Mouse (Mus musculus) MEL (cell line): ENCODE measurements around the gene Chchd2. TPM values are rescaled to one million over a fixed set of nuclear protein-coding genes. Genes with fewer than 3 reads are reported as not detected.

Experiments
- DNase-seq: peaks from one replicate; pipeline ENCODE4 v3.0.0; 2011; ENCODE audit warnings: low read depth, low spot score
- H3K27ac ChIP-seq: 2 replicates; pipeline ENCODE4 v1.5.1; 2012; ENCODE audit warnings: low read depth, mild to moderate bottlenecking, control low read depth, low read length, moderate library complexity; ENCODE audit not compliant: control insufficient read depth
- H3K27me3 ChIP-seq, 2 experiments: fragments of 150-350 bp in 1 of 2; sonication (generic) in 1 of 2; 2 replicates each; pipeline ENCODE4 v1.6.1; 2012; ENCODE audit warnings: low read length in 2 of 2, mild to moderate bottlenecking in 2 of 2, improper control_type of control experiment in 1 of 2, moderate library complexity in 1 of 2; ENCODE audit not compliant: insufficient read depth in 2 of 2, control insufficient read depth in 1 of 2
- H3K36me3 ChIP-seq, 2 experiments: 2 replicates each; pipeline ENCODE4 v1.6.1; 2012 to 2014; ENCODE audit warnings: low read length in 2 of 2, improper control_type of control experiment in 1 of 2, inconsistent platforms in 1 of 2, mild to moderate bottlenecking in 1 of 2; ENCODE audit not compliant: insufficient read depth in 2 of 2, control insufficient read depth in 1 of 2
- H3K4me1 ChIP-seq, 2 experiments: fragments of 150-350 bp in 1 of 2; sonication (generic) in 1 of 2; 2 replicates each; pipeline ENCODE4 v1.6.1; 2012; ENCODE audit warnings: low read length in 2 of 2, improper control_type of control experiment in 1 of 2, mild to moderate bottlenecking in 1 of 2; ENCODE audit not compliant: insufficient read depth in 2 of 2, control insufficient read depth in 1 of 2
- H3K4me3 ChIP-seq, 2 experiments: fragments of 150-350 bp in 1 of 2; sonication (generic) in 1 of 2; 2 replicates each; pipeline ENCODE4 v1.5.1; 2012; ENCODE audit warnings: low read depth in 2 of 2, low read length in 2 of 2, mild to moderate bottlenecking in 2 of 2, moderate library complexity in 2 of 2, control low read depth in 1 of 2, improper control_type of control experiment in 1 of 2; ENCODE audit not compliant: control insufficient read depth in 1 of 2, insufficient read depth in 1 of 2
- H3K79me2 ChIP-seq: 2 replicates; pipeline ENCODE4 v1.6.1; 2012; ENCODE audit warnings: mild to moderate bottlenecking, low read length, moderate library complexity; ENCODE audit not compliant: control insufficient read depth, poor library complexity, insufficient read depth
- H3K9ac ChIP-seq: 2 replicates; pipeline ENCODE4 v1.6.1; 2012; ENCODE audit warnings: low read depth, mild to moderate bottlenecking, control low read depth, low read length, moderate library complexity; ENCODE audit not compliant: control insufficient read depth, poor library complexity, severe bottlenecking
- H3K9me3 ChIP-seq: fragments of 150-350 bp; sonication (generic); replicated peaks from 2 replicates; pipeline ENCODE4 v1.6.1; 2012; ENCODE audit warnings: mild to moderate bottlenecking, low read length, improper control_type of control experiment, moderate library complexity; ENCODE audit not compliant: insufficient read depth
- BHLHE40 ChIP-seq: IDR thresholded peaks from 2 replicates; pipeline ENCODE4 v1.6.1; 2012; ENCODE audit warnings: low read depth, mild to moderate bottlenecking, inconsistent platforms, low read length, improper control_type of control experiment, borderline replicate concordance
- CHD1 ChIP-seq: IDR thresholded peaks from 2 replicates; pipeline ENCODE4 v1.6.1; 2012; ENCODE audit warnings: low read depth, mild to moderate bottlenecking, inconsistent platforms, low read length, improper control_type of control experiment
- CHD2 ChIP-seq: IDR thresholded peaks from 2 replicates; pipeline ENCODE4 v1.6.1; 2011; ENCODE audit warnings: low read length, improper control_type of control experiment
- CTCF ChIP-seq, 3 experiments: IDR thresholded peaks in 2 of 3; conservative IDR thresholded peaks in 1 of 3; 2 replicates each; pipeline ENCODE4 v1.5.1; 2011 to 2012; ENCODE audit warnings: low read length in 3 of 3, low read depth in 2 of 3, mild to moderate bottlenecking in 2 of 3, improper control_type of control experiment in 1 of 3, inconsistent platforms in 1 of 3, mixed read lengths in 1 of 3, moderate library complexity in 1 of 3; ENCODE audit not compliant: control insufficient read depth in 1 of 3, insufficient read depth in 1 of 3, poor library complexity in 1 of 3, severe bottlenecking in 1 of 3
- E2F4 ChIP-seq: IDR thresholded peaks from 2 replicates; pipeline ENCODE4 v1.6.1; 2011; ENCODE audit warnings: low read depth, low read length, improper control_type of control experiment, borderline replicate concordance
- ELF1 ChIP-seq: IDR thresholded peaks from 2 replicates; pipeline ENCODE4 v1.6.1; 2014; ENCODE audit warnings: low read depth, mild to moderate bottlenecking, inconsistent platforms, low read length, improper control_type of control experiment, moderate library complexity
- EP300 ChIP-seq, 2 experiments: IDR thresholded peaks; 2 replicates each; pipeline ENCODE4 v1.6.1; 2011; ENCODE audit warnings: improper control_type of control experiment in 2 of 2, low read length in 2 of 2, low read depth in 1 of 2, mild to moderate bottlenecking in 1 of 2
- ETS1 ChIP-seq: IDR thresholded peaks from 2 replicates; pipeline ENCODE4 v1.6.1; 2012; ENCODE audit warnings: low read depth, mild to moderate bottlenecking, inconsistent platforms, low read length, improper control_type of control experiment, moderate library complexity
- GABPA ChIP-seq: IDR thresholded peaks from 2 replicates; pipeline ENCODE4 v1.6.1; 2012; ENCODE audit warnings: low read depth, mild to moderate bottlenecking, inconsistent platforms, low read length, improper control_type of control experiment, moderate library complexity
- GATA1 ChIP-seq: IDR thresholded peaks from 2 replicates; pipeline ENCODE4 v1.6.1; 2011; ENCODE audit warnings: low read depth, low read length, improper control_type of control experiment
- HCFC1 ChIP-seq: IDR thresholded peaks from 2 replicates; pipeline ENCODE4 v1.6.1; 2012; ENCODE audit warnings: low read depth, mild to moderate bottlenecking, inconsistent platforms, low read length, improper control_type of control experiment, moderate library complexity
- JUND ChIP-seq: IDR thresholded peaks from 2 replicates; pipeline ENCODE4 v1.6.1; 2011; ENCODE audit warnings: low read depth, mild to moderate bottlenecking, improper control_type of control experiment, low read length
- KAT2A ChIP-seq: conservative IDR thresholded peaks from 2 replicates; pipeline ENCODE4 v1.6.1; 2012; ENCODE audit warnings: low read depth, low read length, improper control_type of control experiment, inconsistent platforms
- MAX ChIP-seq: IDR thresholded peaks from 2 replicates; pipeline ENCODE4 v1.6.1; 2011; ENCODE audit warnings: low read length, improper control_type of control experiment
- MAZ ChIP-seq: IDR thresholded peaks from 2 replicates; pipeline ENCODE4 v1.6.1; 2012; ENCODE audit warnings: low read depth, mild to moderate bottlenecking, inconsistent platforms, low read length, improper control_type of control experiment
- MEF2A ChIP-seq: IDR thresholded peaks from 2 replicates; pipeline ENCODE4 v1.6.1; 2014; ENCODE audit warnings: low read depth, mild to moderate bottlenecking, inconsistent platforms, low read length, improper control_type of control experiment; ENCODE audit not compliant: poor library complexity, insufficient replicate concordance, severe bottlenecking; ENCODE audit errors: extremely low read depth
- MXI1 ChIP-seq: IDR thresholded peaks from 2 replicates; pipeline ENCODE4 v1.6.1; 2011; ENCODE audit warnings: mild to moderate bottlenecking, low read depth, low read length, improper control_type of control experiment
- MYC ChIP-seq: IDR thresholded peaks from 2 replicates; pipeline ENCODE4 v1.6.1; 2011; ENCODE audit warnings: low read depth, mild to moderate bottlenecking, low read length, improper control_type of control experiment, moderate library complexity
- NELFE ChIP-seq: IDR thresholded peaks from 2 replicates; pipeline ENCODE4 v1.6.1; 2011; ENCODE audit warnings: low read depth, low read length, improper control_type of control experiment
- NRF1 ChIP-seq: IDR thresholded peaks from 2 replicates; pipeline ENCODE4 v1.6.1; 2014; ENCODE audit warnings: low read depth, mild to moderate bottlenecking, inconsistent platforms, low read length, improper control_type of control experiment, moderate library complexity; ENCODE audit not compliant: poor library complexity, insufficient read depth, severe bottlenecking
- POLR2A ChIP-seq, 2 experiments: IDR thresholded peaks; 2 replicates each; pipeline ENCODE4 v1.6.1; 2011 to 2012; ENCODE audit warnings: low read length in 2 of 2, mild to moderate bottlenecking in 2 of 2, control low read depth in 1 of 2, improper control_type of control experiment in 1 of 2, low read depth in 1 of 2, moderate library complexity in 1 of 2; ENCODE audit not compliant: control insufficient read depth in 1 of 2, insufficient read depth in 1 of 2, poor library complexity in 1 of 2
- POLR2AphosphoS2 ChIP-seq: IDR thresholded peaks from 2 replicates; pipeline ENCODE4 v1.6.1; 2011; ENCODE audit warnings: low read length, improper control_type of control experiment
- RAD21 ChIP-seq: IDR thresholded peaks from 2 replicates; pipeline ENCODE4 v1.6.1; 2011; ENCODE audit warnings: mild to moderate bottlenecking, low read depth, low read length, improper control_type of control experiment
- RCOR1 ChIP-seq: IDR thresholded peaks from 2 replicates; pipeline ENCODE4 v1.6.1; 2012; ENCODE audit warnings: low read depth, mild to moderate bottlenecking, inconsistent platforms, low read length, improper control_type of control experiment
- SIN3A ChIP-seq: IDR thresholded peaks from 2 replicates; pipeline ENCODE4 v1.6.1; 2012; ENCODE audit warnings: low read length, improper control_type of control experiment, inconsistent platforms
- SMC3 ChIP-seq: IDR thresholded peaks from 2 replicates; pipeline ENCODE4 v1.6.1; 2011; ENCODE audit warnings: low read depth, low read length, improper control_type of control experiment
- TBP ChIP-seq: IDR thresholded peaks from 2 replicates; pipeline ENCODE4 v1.8.0; 2011; ENCODE audit warnings: low read depth, low read length, improper control_type of control experiment
- TCF12 ChIP-seq: IDR thresholded peaks from 2 replicates; pipeline ENCODE4 v1.6.1; 2014; ENCODE audit warnings: low read depth, mild to moderate bottlenecking, inconsistent platforms, low read length, improper control_type of control experiment, moderate library complexity
- UBTF ChIP-seq: IDR thresholded peaks from 2 replicates; pipeline ENCODE4 v1.6.1; 2012; ENCODE audit warnings: low read depth, mild to moderate bottlenecking, inconsistent platforms, low read length, improper control_type of control experiment, moderate library complexity, borderline replicate concordance; ENCODE audit not compliant: insufficient read depth
- USF1 ChIP-seq: IDR thresholded peaks from 2 replicates; pipeline ENCODE4 v1.6.1; 2014; ENCODE audit warnings: low read depth, mild to moderate bottlenecking, inconsistent platforms, low read length, improper control_type of control experiment, moderate library complexity
- USF2 ChIP-seq, 2 experiments: IDR thresholded peaks; 2 replicates each; pipeline ENCODE4 v1.6.1; 2011 to 2012; ENCODE audit warnings: improper control_type of control experiment in 2 of 2, low read length in 2 of 2, borderline replicate concordance in 1 of 2, inconsistent platforms in 1 of 2, low read depth in 1 of 2, mild to moderate bottlenecking in 1 of 2; ENCODE audit not compliant: insufficient read depth in 1 of 2
- ZC3H11A ChIP-seq: IDR thresholded peaks from 2 replicates; pipeline ENCODE4 v1.6.1; 2012; ENCODE audit warnings: low read depth, mild to moderate bottlenecking, inconsistent platforms, low read length, improper control_type of control experiment
- ZKSCAN1 ChIP-seq: IDR thresholded peaks from 2 replicates; pipeline ENCODE4 v1.6.1; 2012; ENCODE audit warnings: low read depth, mild to moderate bottlenecking, inconsistent platforms, low read length, improper control_type of control experiment, moderate library complexity
- ZMIZ1 ChIP-seq: IDR thresholded peaks from 2 replicates; pipeline ENCODE4 v1.6.1; 2012; ENCODE audit warnings: low read depth, mild to moderate bottlenecking, inconsistent platforms, low read length, improper control_type of control experiment, moderate library complexity
- ZNF384 ChIP-seq: IDR thresholded peaks from 2 replicates; pipeline ENCODE4 v1.6.1; 2012; ENCODE audit warnings: low read depth, mild to moderate bottlenecking, inconsistent platforms, low read length, improper control_type of control experiment
- polyA plus RNA-seq, 2 experiments: library from polyadenylated mRNA; stranded (reverse) in 1 of 2; unstranded in 1 of 2; fragments of >175 nt in 1 of 2; fragments of >200 nt in 1 of 2; gene quantifications; 2 replicates each; pipeline versions ENCODE4 v1.2.1 to v1.2.4; 2012; ENCODE audit warnings: low replicate concordance in 2 of 2, low read depth in 1 of 2; ENCODE audit not compliant: insufficient read length in 2 of 2, insufficient read depth in 1 of 2, missing spikeins in 1 of 2
- total RNA-seq: library from RNA; depleted of rRNA; stranded (reverse); fragments of 300-350 nt; gene quantifications from 2 replicates; pipeline ENCODE4 v1.2.3, GENCODE M21; 2012

Gene Chchd2
- total and polyA plus RNA-seq, 3 experiments = 588 to 951 TPM; not detected in 1

DNA sequence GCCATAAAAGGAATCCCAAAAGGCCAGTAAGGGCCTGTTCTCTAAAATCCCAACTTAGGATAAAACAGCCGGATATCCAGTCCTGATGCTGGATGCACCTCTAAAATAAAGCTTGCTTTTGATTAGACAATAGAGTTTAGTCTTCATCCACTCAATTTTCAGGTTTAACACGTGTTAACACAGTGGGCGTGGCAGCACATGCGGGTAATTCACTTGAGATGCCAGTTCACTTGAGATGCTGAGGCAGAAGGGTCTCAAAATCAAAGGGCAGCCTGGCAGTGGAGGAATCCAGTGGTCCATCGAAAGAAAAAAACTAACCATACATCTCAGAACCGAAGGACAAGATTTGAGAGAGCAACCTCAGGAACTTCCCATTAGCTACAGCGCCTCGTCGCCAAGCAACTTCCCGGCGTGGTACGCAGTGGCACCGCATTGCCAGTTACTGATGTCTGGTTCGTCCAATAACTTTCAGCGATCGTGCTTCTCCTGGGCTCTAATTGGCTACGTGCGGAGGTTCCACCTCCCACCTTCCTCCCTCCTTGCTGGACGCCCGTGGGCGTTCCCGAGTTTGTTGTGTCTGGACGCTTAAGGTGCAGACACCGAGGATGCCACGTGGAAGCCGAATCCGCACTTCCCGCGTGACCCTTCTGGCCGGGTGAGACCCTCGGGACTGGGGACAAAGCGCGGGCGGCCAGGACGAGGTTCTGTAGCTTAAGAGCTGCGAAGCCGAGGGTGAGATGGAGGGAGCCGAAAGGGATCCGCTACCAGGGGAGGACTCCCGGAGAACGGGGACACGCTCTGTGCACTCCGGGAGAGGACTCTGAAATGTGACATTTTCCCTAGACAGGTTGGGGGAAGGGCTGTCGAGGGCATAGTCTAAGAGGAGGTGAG, 8.2 kb upstream of the Chchd2 start, which contains the start of gene Zbed5:
TSS of gene Zbed5 (plus strand) at position 526 of the 891 bp plus-strand sequence.
- H3K9me3 ChIP-seq = no peaks in the 10 kb centered on the region
- H3K79me2 ChIP-seq = no peaks in the 10 kb centered on the region
- peaks cover 0 to 9% of the 10 kb centered on the region in 2 experiments; a peak in 2 of 4 replicates for H3K36me3 ChIP-seq
- DNase-seq = peak; percentile 98
- peak within 1 kb of the TSS; percentile 56 for H3K9ac ChIP-seq
- H3K4me3 ChIP-seq = peak within 1 kb of the TSS; percentile 66 to 90
- H3K4me1 ChIP-seq = peaks cover 0 to 5% of the 10 kb centered on the region in 2 experiments; a peak in 1 of 4 replicates
- H3K27me3 ChIP-seq = peaks cover 0 to 5% of the 10 kb centered on the region in 2 experiments; a peak in 2 of 4 replicates
- no peak within 1 kb of the TSS for H3K27ac ChIP-seq
- no peak for TF ChIP-seq SMC3
- peak in 1 of 2 experiments; percentile 37; a peak in 1 of 4 replicates for TF ChIP-seq POLR2A (IDR thresholded peaks at IDR 0.05; ENCODE audit: control insufficient read depth in 1 of 2, insufficient read depth in 1 of 2, low read depth in 1 of 2, low read length in 2 of 2, poor library complexity in 1 of 2)
- TF ChIP-seq ZNF384 = no peak
- no peak for TF ChIP-seq JUND
- no peak for TF ChIP-seq BHLHE40
- TF ChIP-seq MXI1 = peak; percentile 99
- peak; percentile 87 for TF ChIP-seq MAX
- TF ChIP-seq MEF2A = no peak
- no peak for TF ChIP-seq ETS1
- TF ChIP-seq GATA1 = no peak
- TF ChIP-seq ZKSCAN1 = no peak
- TF ChIP-seq NELFE = 0 out of 2 replicates have a peak, but pooled peaks have one; percentile 21
- no peak for TF ChIP-seq ZC3H11A
- no peak for TF ChIP-seq ZMIZ1
- no peak for TF ChIP-seq RAD21
- TF ChIP-seq E2F4 = no peak
- no peak for TF ChIP-seq GABPA
- TF ChIP-seq POLR2AphosphoS2 = no peak
- peak; percentile 64 for TF ChIP-seq ELF1
- TF ChIP-seq TCF12 = no peak
- no peak for TF ChIP-seq CTCF (IDR thresholded peaks at IDR 0.05 in 2 of 3, conservative IDR thresholded peaks at IDR 0.05 in 1 of 3; ENCODE audit: control insufficient read depth in 1 of 3, insufficient read depth in 1 of 3, low read depth in 2 of 3, low read length in 3 of 3, poor library complexity in 1 of 3, severe bottlenecking in 1 of 3)
- no peak for TF ChIP-seq USF1
- TF ChIP-seq UBTF = no peak
- no peak for TF ChIP-seq KAT2A
- peak; percentile 48; the same call in 1 of the 2 replicates for TF ChIP-seq MAZ
- TF ChIP-seq CHD2 = peak; percentile 72
- 0 out of 2 replicates have a peak, but pooled peaks have one; percentile 18 for TF ChIP-seq NRF1
- no peak for TF ChIP-seq RCOR1
- no peak for TF ChIP-seq CHD1
- no peak for TF ChIP-seq TBP
- no peak for TF ChIP-seq USF2 (IDR thresholded peaks at IDR 0.05; ENCODE audit: borderline replicate concordance in 1 of 2, insufficient read depth in 1 of 2, low read depth in 1 of 2, low read length in 2 of 2)
- TF ChIP-seq MYC = peak; percentile 92
- peak; percentile 100 for TF ChIP-seq SIN3A
- peak; percentile 63 for TF ChIP-seq HCFC1
- no peak for TF ChIP-seq EP300 (IDR thresholded peaks at IDR 0.05; ENCODE audit: low read depth in 1 of 2, low read length in 2 of 2)
